Mouse (Mus musculus) embryo, embryonic 10 days (tissue): ENCODE results near the gene Nat8f6.
"Not testable (repeated sequence)": the region's sequence is repeated elsewhere in the genome, so short reads cannot be mapped to it uniquely, and the experiment has no call there.

Experiments
- DNase-seq: peaks from one replicate; pipeline ENCODE4 v3.0.0-alpha.2; 2015; ENCODE audit warnings: low spot score

Nat8f6 gene

GRCm38 (mm10) chr6:85836098-85836497, 15.3 kb upstream of the Nat8f6 start:
- not testable (repeated sequence) for DNase-seq

DNA sequence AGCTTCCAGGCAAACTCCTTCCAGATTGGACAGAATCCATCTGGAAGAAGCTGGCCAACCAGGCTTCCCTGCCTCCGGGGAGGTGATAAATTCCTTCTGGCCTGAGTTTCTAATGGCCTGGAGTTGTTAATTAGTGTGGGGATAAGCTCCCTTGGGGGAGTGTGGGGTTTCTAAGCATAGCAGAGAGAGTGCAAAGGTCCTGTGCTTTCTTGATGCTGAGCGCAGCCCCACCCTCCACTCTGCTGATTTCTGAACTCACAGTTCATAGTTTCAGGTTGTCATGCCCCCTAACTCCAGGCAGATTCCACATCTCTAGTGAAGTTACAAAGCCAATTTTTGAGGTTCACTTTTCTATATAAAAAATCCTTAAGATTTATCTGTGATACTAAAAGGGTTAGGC, 14.3 kb upstream of the Nat8f6 start:
- DNase-seq: not testable (repeated sequence)

- DNase-seq: not testable (repeated sequence)
These were observed 13.8 kb upstream of the Nat8f6 start for GRCm38 (mm10) chr6:85834504-85835100.

DNA sequence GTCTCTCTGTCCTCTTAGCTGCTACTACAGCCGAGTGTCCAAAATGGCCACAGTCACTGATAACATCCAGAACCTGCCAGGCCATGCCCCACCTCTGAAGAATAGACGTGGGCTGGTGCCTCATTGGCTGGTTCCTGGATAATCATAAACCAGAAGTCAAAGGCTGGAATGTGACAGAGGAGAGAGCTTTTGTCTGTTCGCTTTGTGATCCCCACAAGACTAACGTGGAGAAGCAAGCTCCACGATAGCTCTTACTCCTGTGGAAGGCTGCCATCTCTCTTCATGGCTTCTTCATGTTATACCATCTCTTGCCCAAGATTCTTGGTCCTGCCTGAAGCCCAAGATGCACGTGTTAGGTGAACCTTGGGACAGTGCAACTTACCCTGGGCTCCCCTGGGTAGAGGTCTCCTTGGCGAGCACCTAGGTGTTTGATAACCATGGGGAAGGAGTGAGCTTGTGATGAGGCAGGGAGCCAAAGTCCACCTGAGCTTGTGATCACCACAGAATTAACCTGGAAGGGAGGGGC, 11.1 kb upstream of the Nat8f6 start, which contains the start of gene Nat8:
Nat8 (minus strand) TSS at position 287 of the 526 bp plus-strand sequence.
- DNase-seq: no peak

GRCm38 (mm10) chr6:85829462-85829861, 8.7 kb upstream of the Nat8f6 start:
- DNase-seq: no peak

DNA sequence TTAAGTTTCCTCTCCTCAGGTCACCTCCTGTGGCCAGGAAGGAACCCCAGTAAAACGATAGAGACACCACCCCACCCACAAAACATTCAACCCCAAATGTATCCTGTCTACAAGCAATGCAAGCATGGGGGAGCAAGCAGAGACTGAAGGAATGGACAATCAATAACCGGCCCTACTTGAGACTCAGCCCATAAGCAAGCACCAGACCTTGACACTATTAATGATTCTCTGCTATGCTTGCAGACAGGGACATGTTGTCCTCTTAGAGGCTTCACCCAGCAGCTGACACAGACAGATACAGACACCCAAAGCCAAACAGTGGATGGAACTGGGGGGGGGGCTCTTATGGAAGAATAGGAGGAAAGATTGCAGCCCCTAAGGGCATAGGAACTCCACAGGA, 5.1 kb upstream of the Nat8f6 start:
- DNase-seq: no peak

GRCm38 (mm10) chr6:85823382-85824090, 2.8 kb upstream of the Nat8f6 start:
- DNase-seq: no peak

DNA sequence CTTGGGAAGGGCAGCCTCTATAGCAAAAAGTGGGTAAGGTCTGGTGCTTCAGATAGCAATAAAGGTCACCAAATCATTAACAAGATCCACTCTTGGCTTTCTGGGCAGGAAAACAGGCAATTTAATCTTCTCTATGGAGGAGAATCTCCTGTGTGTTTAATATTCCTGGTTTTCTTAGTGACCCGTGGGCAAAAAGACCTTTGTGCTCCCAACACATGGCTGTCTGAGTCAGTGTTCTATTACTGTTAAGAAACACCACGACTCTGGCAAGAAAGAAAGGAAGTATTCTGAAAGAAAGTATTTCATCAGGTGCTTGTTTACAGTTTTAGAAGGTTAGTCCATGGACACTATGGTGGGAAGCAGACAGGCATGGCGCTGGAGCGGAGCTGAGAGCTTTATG, 1.5 kb upstream of the Nat8f6 start:
- no peak for DNase-seq

DNA sequence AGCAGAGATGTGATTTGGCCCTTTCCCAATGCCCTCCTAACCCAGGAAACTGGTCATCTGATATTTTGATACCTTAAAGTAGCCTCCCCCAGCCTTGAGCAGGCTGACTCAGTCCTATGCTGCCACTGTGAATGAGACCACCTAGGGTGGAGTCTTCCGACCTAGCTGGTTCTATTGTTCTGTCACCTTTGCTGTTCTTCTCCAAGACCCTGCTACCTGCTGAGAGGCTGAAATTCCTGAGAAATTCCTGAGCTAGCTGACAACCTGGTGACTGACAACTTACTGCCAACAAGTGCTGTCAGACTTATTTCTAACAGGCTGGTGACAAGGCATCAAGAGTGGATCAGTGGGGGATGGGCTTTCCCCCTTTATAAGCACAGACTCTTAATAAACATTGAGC, 2.4 kb downstream of the Nat8f6 start:
- DNase-seq: no peak

GRCm38 (mm10) chr6:85813339-85813738, 7.4 kb downstream of the Nat8f6 start:
- no peak for DNase-seq

GRCm38 (mm10) chr6:85810942-85811537, 9.7 kb downstream of the Nat8f6 start:
- not testable (repeated sequence) for DNase-seq

- not testable (repeated sequence) for DNase-seq
These were observed 10.2 kb downstream of the Nat8f6 start for GRCm38 (mm10) chr6:85810514-85810913.

DNA sequence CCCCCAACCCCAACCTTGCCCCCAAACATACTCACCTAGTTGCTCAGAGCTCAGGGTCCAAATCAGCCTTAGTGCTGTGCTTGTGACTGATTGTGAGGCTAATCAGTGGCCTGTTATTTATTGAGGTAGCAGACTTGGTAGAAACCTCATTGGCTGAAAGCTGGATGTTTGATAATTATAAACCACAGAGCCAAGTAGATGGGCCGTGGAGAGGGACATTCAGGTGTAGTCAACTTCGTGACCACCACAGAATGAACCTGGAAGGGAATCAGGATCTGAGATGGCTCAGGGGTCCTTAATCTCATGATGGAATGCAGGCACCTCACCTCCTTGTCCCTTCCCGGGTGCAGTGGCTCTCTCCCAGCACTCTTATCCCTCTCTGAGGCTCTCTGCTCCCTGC, 11.0 kb downstream of the Nat8f6 start:
- DNase-seq: not testable (repeated sequence)

GRCm38 (mm10) chr6:85803180-85803579, 17.6 kb downstream of the Nat8f6 start:
- not testable (repeated sequence) for DNase-seq

GRCm38 (mm10) chr6:85765532-85765931, 55.2 kb downstream of the Nat8f6 start, which contains the start of gene Nat8f3:
TSS of gene Nat8f3 (minus strand) at chr6:85765754.
- DNase-seq: not testable (repeated sequence)

GRCm38 (mm10) chr6:85763127-85764070, 57.4 kb downstream of the Nat8f6 start:
- DNase-seq: not testable (repeated sequence)

GRCm38 (mm10) chr6:85762678-85763077, 58.1 kb downstream of the Nat8f6 start:
- DNase-seq: not testable (repeated sequence)
